Mouse (Mus musculus) heart, embryonic 16.5 days (tissue): ENCODE measurements around the gene Hsp90ab1. TPM values are rescaled to one million over a fixed set of nuclear protein-coding genes. Genes with fewer than 3 reads are reported as not detected.

Experiments used
- ATAC-seq: fragments of 200-750 bp; cut with Nextera tagmentation; replicated peaks from 2 replicates; pipeline ENCODE4 v1.8.0; 2017; ENCODE audit warnings: moderate number of reproducible peaks; ENCODE audit not compliant: insufficient read depth, low FRiP score; ENCODE audit errors: extremely low read depth
- H3K27ac ChIP-seq: fragments of 300-500 bp; sonication (generic); 2 replicates; pipeline ENCODE4 v1.5.1; 2014; ENCODE audit warnings: mild to moderate bottlenecking, low read length, control low read depth, moderate library complexity
- H3K27me3 ChIP-seq: fragments of 300-500 bp; sonication (generic); 2 replicates; pipeline ENCODE4 v1.6.1; 2014; ENCODE audit warnings: low read length, mixed read lengths; ENCODE audit not compliant: control insufficient read depth, insufficient read depth
- H3K36me3 ChIP-seq: fragments of 300-500 bp; sonication (generic); 2 replicates; pipeline ENCODE4 v1.6.1; 2014; ENCODE audit not compliant: control insufficient read depth, insufficient read depth
- H3K4me1 ChIP-seq: fragments of 300-500 bp; sonication (generic); 2 replicates; pipeline ENCODE4 v1.6.1; 2014; ENCODE audit warnings: low read length, mixed read lengths; ENCODE audit not compliant: control insufficient read depth, insufficient read depth
- H3K4me2 ChIP-seq: fragments of 300-500 bp; sonication (generic); 2 replicates; pipeline ENCODE4 v1.6.1; 2014; ENCODE audit warnings: low read depth, mild to moderate bottlenecking, control low read depth, low read length
- H3K4me3 ChIP-seq: fragments of 300-500 bp; sonication (generic); 2 replicates; pipeline ENCODE4 v1.5.1; 2014; ENCODE audit warnings: mild to moderate bottlenecking, control low read depth, low read length
- H3K9ac ChIP-seq: fragments of 300-500 bp; sonication (generic); 2 replicates; pipeline ENCODE4 v1.6.1; 2014; ENCODE audit warnings: low read length, control low read depth
- H3K9me3 ChIP-seq: fragments of 300-500 bp; sonication (generic); replicated peaks from 2 replicates; pipeline ENCODE4 v1.6.1; 2016; ENCODE audit warnings: low read length; ENCODE audit not compliant: control insufficient read depth
- WGBS: fragments of 180-500 bp; shearing (Covaris S2); extraction: QIAGEN DNeasy Blood & Tissue Kit; methylation state at CpG from one replicate; pipeline ENCODE4 v1.1.7; 2014; 5-methylcytosine and 5-hydroxymethylcytosine counted together
- polyA plus RNA-seq: library from polyadenylated mRNA; unstranded; fragments of >200 nt; fragmentation: Nextera tagmentation; extraction: Ambion mirVana; gene quantifications from 2 replicates; pipeline ENCODE4 v1.2.1, GENCODE M21; 2015

The Hsp90ab1 gene
- polyA plus RNA-seq, 1 experiment from 2014 or later = 1,191 TPM

- H3K4me2 ChIP-seq = peak overlapping the region; percentile 100
- H3K36me3 ChIP-seq = peaks cover 19% of the 10 kb centered on the region
- peak overlapping the region; percentile 86 for H3K27ac ChIP-seq
- peaks cover 56% of the 10 kb centered on the region for H3K4me1 ChIP-seq
- no peak for ATAC-seq
- peak overlapping the region; percentile 68 for H3K9ac ChIP-seq
- no peaks in the 10 kb centered on the region for H3K9me3 ChIP-seq
- H3K27me3 ChIP-seq = no peaks in the 10 kb centered on the region
- WGBS = 40% methylated on average over 8 of the region's 8 CpGs
- H3K4me3 ChIP-seq = peak overlapping the region; percentile 80
These were observed 19.7 kb upstream of the Hsp90ab1 start for GRCm38 (mm10) chr17:45592606-45593431.

GRCm38 (mm10) chr17:45591701-45592605 is 18.9 kb upstream of the Hsp90ab1 start:
- peaks cover 54% of the 10 kb centered on the region for H3K4me1 ChIP-seq
- peak overlapping the region; percentile 86 for H3K27ac ChIP-seq
- 35% methylated on average over 16 of the region's 16 CpGs for WGBS

GRCm38 (mm10) chr17:45590410-45590809 is 17.3 kb upstream of the Hsp90ab1 start:
- WGBS = 84% methylated on average over 6 of the region's 6 CpGs
- Histone ChIP-seq H3K36me3 (peaks cover 33% of the 10 kb centered on the region), H3K4me2 (no peak overlapping the region), H3K9me3 (peaks cover 5% of the 10 kb centered on the region), H3K27ac (no peak overlapping the region), H3K4me1 (peaks cover 48% of the 10 kb centered on the region), H3K4me3 (no peak overlapping the region), H3K27me3 (no peaks in the 10 kb centered on the region), H3K9ac (no peak overlapping the region)
- no peak for ATAC-seq

More at GRCm38 (mm10) chr17:45591701-45592605, 18.9 kb upstream of the Hsp90ab1 start:
- Histone ChIP-seq H3K4me2 (peak overlapping the region; percentile 100), H3K36me3 (peaks cover 25% of the 10 kb centered on the region), H3K9me3 (no peaks in the 10 kb centered on the region), H3K9ac (peak overlapping the region; percentile 68), H3K4me3 (peak overlapping the region; percentile 29), H3K27me3 (no peaks in the 10 kb centered on the region)
- peak; percentile 6; the same call in 1 of the 2 replicates for ATAC-seq

- 91% methylated on average over 8 of the region's 8 CpGs for WGBS
- H3K27me3 ChIP-seq = no peaks in the 10 kb centered on the region
- no peak for ATAC-seq
- H3K4me2 ChIP-seq = no peak overlapping the region
- H3K4me1 ChIP-seq = peaks cover 50% of the 10 kb centered on the region
- H3K27ac ChIP-seq = no peak overlapping the region
- peaks cover 5% of the 10 kb centered on the region for H3K9me3 ChIP-seq
- H3K9ac ChIP-seq = no peak overlapping the region
- peaks cover 33% of the 10 kb centered on the region for H3K36me3 ChIP-seq
- no peak overlapping the region for H3K4me3 ChIP-seq
These were observed 16.8 kb upstream of the Hsp90ab1 start for GRCm38 (mm10) chr17:45589844-45590243.

GRCm38 (mm10) chr17:45589236-45589635 is 16.2 kb upstream of the Hsp90ab1 start:
- Histone ChIP-seq H3K27me3 (no peaks in the 10 kb centered on the region), H3K9ac (no peak overlapping the region), H3K4me3 (no peak overlapping the region), H3K4me2 (no peak overlapping the region), H3K27ac (no peak overlapping the region), H3K9me3 (peaks cover 5% of the 10 kb centered on the region), H3K36me3 (peaks cover 33% of the 10 kb centered on the region), H3K4me1 (peaks cover 49% of the 10 kb centered on the region)
- ATAC-seq = no peak
- WGBS = 96% methylated on average over 7 of the region's 7 CpGs

GRCm38 (mm10) chr17:45588370-45588769 is 15.3 kb upstream of the Hsp90ab1 start:
- H3K4me1 ChIP-seq = peaks cover 47% of the 10 kb centered on the region

GRCm38 (mm10) chr17:45586449-45586837 is 13.4 kb upstream of the Hsp90ab1 start:
- Histone ChIP-seq H3K4me3 (no peak overlapping the region), H3K36me3 (peaks cover 33% of the 10 kb centered on the region), H3K4me2 (no peak overlapping the region), H3K4me1 (peaks cover 36% of the 10 kb centered on the region), H3K27ac (peak overlapping the region; percentile 93; the same call in 1 of the 2 replicates), H3K9ac (no peak overlapping the region), H3K9me3 (peaks cover 5% of the 10 kb centered on the region), H3K27me3 (no peaks in the 10 kb centered on the region)
- no peak for ATAC-seq
- WGBS = 96% methylated on average over 3 of the region's 3 CpGs

More at GRCm38 (mm10) chr17:45588370-45588769, 15.3 kb upstream of the Hsp90ab1 start:
- no peak for ATAC-seq
- Histone ChIP-seq H3K4me2 (no peak overlapping the region), H3K9ac (no peak overlapping the region), H3K36me3 (peaks cover 33% of the 10 kb centered on the region), H3K27ac (no peak overlapping the region), H3K4me3 (no peak overlapping the region), H3K9me3 (peaks cover 5% of the 10 kb centered on the region), H3K27me3 (no peaks in the 10 kb centered on the region)
- WGBS = 82% methylated on average over 7 of the region's 7 CpGs

GRCm38 (mm10) chr17:45585725-45586448 is 12.8 kb upstream of the Hsp90ab1 start:
- Histone ChIP-seq H3K36me3 (peaks cover 31% of the 10 kb centered on the region), H3K27ac (peak overlapping the region; percentile 93), H3K27me3 (no peaks in the 10 kb centered on the region), H3K9ac (peak overlapping the region; percentile 58), H3K4me1 (peaks cover 34% of the 10 kb centered on the region), H3K9me3 (peaks cover 5% of the 10 kb centered on the region), H3K4me2 (no peak overlapping the region; the same call in 1 of the 2 replicates), H3K4me3 (no peak overlapping the region)
- no peak for ATAC-seq
- WGBS = 59% methylated on average over 23 of the region's 23 CpGs
